In genomic region chr6:127150663-127151564, GRCm38 (mm10) we compare ENCODE assay signal across 8 mouse cellular contexts. TPM values are rescaled to one million over a fixed set of nuclear protein-coding genes. Genes with fewer than 3 reads are reported as not detected.
DNase-seq lines count a peak whose midpoint lies in the region; ATAC-seq and TF ChIP-seq lines count a peak whose summit lies in the region.

No protein-coding gene starts in this region.

- no peaks in the 10 kb centered on the region for H3K79me2 ChIP-seq in heart, adult 2 months (replicated peaks; ENCODE audit: control insufficient read depth, insufficient read depth, low read length)

- H3K27me3 ChIP-seq in heart, adult 2 months (ENCODE audit: control insufficient read depth, insufficient read depth, low read length): no peaks in the 10 kb centered on the region
- peaks cover 22% of the 10 kb centered on the region for H3K27me3 ChIP-seq in intestine, postnatal 0 days (replicated peaks; ENCODE audit: control insufficient read depth, insufficient read depth, low read length)
- H3K27me3 ChIP-seq in liver, embryonic 14.5 days (ENCODE audit: control insufficient read depth, insufficient read depth, low read length): peaks cover 74% of the 10 kb centered on the region

- peak; percentile 69 to 72 for DNase-seq in left cerebral cortex, adult 2 months (ENCODE audit: extremely low spot score in 1 of 2, low spot score in 2 of 2)
- no peak for DNase-seq in left cerebral cortex, adult 11 months (ENCODE audit: low spot score)
- peak; percentile 97 for DNase-seq in embryo, embryonic 10.5 days (ENCODE audit: low spot score)
- DNase-seq in heart, adult 2 months: peak; percentile 81 to 85
- peak; percentile 59 to 69 (median 62) for DNase-seq in liver, embryonic 14.5 days (ENCODE audit: low read depth in 3 of 3, low spot score in 3 of 3)
- DNase-seq in naive thymus-derived CD4-positive, alpha-beta T cell, adult 2 months (ENCODE audit: low read depth): peak; percentile 80
- DNase-seq in telencephalon, adult 2 months (ENCODE audit: low read depth, low spot score): peak; percentile 75

- no peak for TF ChIP-seq CTCF in left cerebral cortex, adult 2 months (IDR thresholded peaks at IDR 0.05)
- no peak for TF ChIP-seq CTCF in heart, adult 2 months (IDR thresholded peaks at IDR 0.05)
- no peak for TF ChIP-seq CTCF in intestine, postnatal 0 days (IDR thresholded peaks at IDR 0.05; ENCODE audit: low read depth)
- TF ChIP-seq CTCF in liver, embryonic 14.5 days (IDR thresholded peaks at IDR 0.05; ENCODE audit: low read depth): no peak

- peak overlapping the region; percentile 88 for H3K9ac ChIP-seq in heart, adult 2 months (ENCODE audit: low read depth, low read length)
- peak overlapping the region; percentile 61 for H3K9ac ChIP-seq in intestine, postnatal 0 days (ENCODE audit: low read depth, low read length)
- peak overlapping the region; percentile 68 for H3K9ac ChIP-seq in liver, embryonic 14.5 days (replicated peaks)

- peak overlapping the region; percentile 62 for H3K4me3 ChIP-seq in left cerebral cortex, adult 2 months
- peak overlapping the region; percentile 89 for H3K4me3 ChIP-seq in heart, adult 2 months
- H3K4me3 ChIP-seq in intestine, postnatal 0 days (ENCODE audit: low read depth, low read length): peak overlapping the region; percentile 65
- peak overlapping the region; percentile 63 to 69 for H3K4me3 ChIP-seq in liver, embryonic 14.5 days (ENCODE audit: insufficient read depth in 1 of 2, low read depth in 2 of 2, low read length in 2 of 2)

- H3K4me2 ChIP-seq in intestine, postnatal 0 days (replicated peaks; ENCODE audit: low read depth): peak overlapping the region; percentile 88
- peak overlapping the region; percentile 79 for H3K4me2 ChIP-seq in liver, embryonic 14.5 days (ENCODE audit: low read depth)

- peak; percentile 74; the same call in 1 of the 2 replicates for TF ChIP-seq EP300 in heart, adult 2 months (IDR thresholded peaks at IDR 0.05; ENCODE audit: insufficient read depth, low read depth, low read length)
- no peak for TF ChIP-seq EP300 in liver, embryonic 14.5 days (IDR thresholded peaks at IDR 0.05; ENCODE audit: low read depth)

- peak; percentile 53 for ATAC-seq in intestine, postnatal 0 days
- ATAC-seq in liver, embryonic 14.5 days (ENCODE audit: insufficient read depth): peak; percentile 61

- peak overlapping the region; percentile 93 for H3K27ac ChIP-seq in left cerebral cortex, adult 2 months
- H3K27ac ChIP-seq in heart, adult 2 months: peak overlapping the region; percentile 95
- H3K27ac ChIP-seq in intestine, postnatal 0 days (ENCODE audit: low read depth, low read length): peak overlapping the region; percentile 61
- peak overlapping the region; percentile 24 for H3K27ac ChIP-seq in liver, embryonic 14.5 days

- H3K36me3 ChIP-seq in heart, adult 2 months (ENCODE audit: control insufficient read depth, insufficient read depth, low read length): no peaks in the 10 kb centered on the region
- peaks cover 8% of the 10 kb centered on the region; the same call in 1 of the 2 replicates for H3K36me3 ChIP-seq in intestine, postnatal 0 days (ENCODE audit: control insufficient read depth, insufficient read depth)
- H3K36me3 ChIP-seq in liver, embryonic 14.5 days (replicated peaks; ENCODE audit: control insufficient read depth, insufficient read depth, low read depth): no peaks in the 10 kb centered on the region

- under 1% methylated on average over 32 of the region's 34 CpGs for WGBS in heart, adult 2 months
- WGBS in intestine, postnatal 0 days: under 1% methylated on average over 33 of the region's 34 CpGs
- WGBS in liver, embryonic 14.5 days (ENCODE audit: insufficient replicate concordance): under 1% methylated on average over 34 of the region's 34 CpGs

- intact Hi-C loops in left cerebral cortex, adult 2 months (cut with DNase I): loop anchor here (1.0 kb wide), 1 partner anchor 115 kb away; no protein-coding TSS in a partner anchor
- intact Hi-C loops in heart, adult 2 months (cut with DNase I): no loop called here

- peak; percentile 99 for TF ChIP-seq POLR2A in heart, adult 2 months (IDR thresholded peaks at IDR 0.05; ENCODE audit: insufficient read depth, low read depth, low read length)

- H3K9me3 ChIP-seq in intestine, postnatal 0 days (ENCODE audit: control insufficient read depth): no peaks in the 10 kb centered on the region
- no peaks in the 10 kb centered on the region for H3K9me3 ChIP-seq in liver, embryonic 14.5 days (ENCODE audit: control insufficient read depth, low read length)

- H3K4me1 ChIP-seq in heart, adult 2 months (ENCODE audit: control insufficient read depth, insufficient read depth, low read length): no peaks in the 10 kb centered on the region
- H3K4me1 ChIP-seq in intestine, postnatal 0 days (replicated peaks; ENCODE audit: control insufficient read depth, insufficient read depth, low read length): 0 out of 2 replicates have a peak, but pooled peaks cover 12% of the 10 kb centered on the region
- H3K4me1 ChIP-seq in liver, embryonic 14.5 days (replicated peaks; ENCODE audit: control insufficient read depth in 2 of 2, insufficient read depth in 2 of 2, low read length in 1 of 2): peaks cover 0 to 17% of the 10 kb centered on the region in 2 experiments

RNA-seq across cellular contexts. Expression of gene Ccnd2, which starts 1.1 kb away (rescaled TPM):
- 10 to 100 TPM; 75.1 to 97.4 TPM for total RNA-seq in left cerebral cortex, adult 2 months (2021)
- total RNA-seq in heart, adult 2 months (2021): 100 to 1,000 TPM; 132 to 139 TPM
- 46.2 and 53.4 TPM in 2 replicates for polyA plus RNA-seq in heart, adult 2 months (2012; rRNA removed)
- polyA plus RNA-seq in intestine, postnatal 0 days (2015; fragmentation: Nextera tagmentation; extraction: Ambion mirVana): 357 and 374 TPM in 2 replicates
- polyA plus RNA-seq in liver, embryonic 14.5 days (2012; rRNA removed): 4.9 and 7.5 TPM in 2 replicates
- polyA plus RNA-seq in liver, embryonic 14.5 days (2014; fragmentation: Nextera tagmentation; extraction: Ambion mirVana): 52.5 and 59.4 TPM in 2 replicates

RNA-seq across cellular contexts. Expression of gene Tigar, which starts 41.6 kb away (rescaled TPM):
- 10 to 100 TPM; 22.3 to 22.7 TPM for total RNA-seq in left cerebral cortex, adult 2 months (2021)
- total RNA-seq in heart, adult 2 months (2021): 10 to 100 TPM; 50.0 to 59.7 TPM
- polyA plus RNA-seq in heart, adult 2 months (2012; rRNA removed): 18.0 and 29.0 TPM in 2 replicates
- 4.6 and 4.8 TPM in 2 replicates for polyA plus RNA-seq in intestine, postnatal 0 days (2015; fragmentation: Nextera tagmentation; extraction: Ambion mirVana)
- 0.53 and 0.75 TPM in 2 replicates for polyA plus RNA-seq in liver, embryonic 14.5 days (2012; rRNA removed)
- polyA plus RNA-seq in liver, embryonic 14.5 days (2014; fragmentation: Nextera tagmentation; extraction: Ambion mirVana): 0.29 and 0.43 TPM in 2 replicates

Comparison
In these comparisons a context has a peak if more than half of its experiments do, and no peak if none do; other contexts are left out.
1. H3K27ac ChIP-seq: peak in every context shown above with its lines; median percentile 95 in heart, adult 2 months; 93 in left cerebral cortex, adult 2 months; 61 in intestine, postnatal 0 days; 24 in liver, embryonic 14.5 days.